Mouse (Mus musculus) olfactory bulb, adult 2 months (tissue): ENCODE results near the gene Sds.

Experiments
- CTCF ChIP-seq: fragments of 200-500 bp; IDR thresholded peaks from 2 replicates; pipeline ENCODE4 v1.5.1; 2012; ENCODE audit warnings: low read depth, mild to moderate bottlenecking, low read length, moderate library complexity; ENCODE audit not compliant: insufficient read depth
- POLR2A ChIP-seq: fragments of 200-500 bp; IDR thresholded peaks from 2 replicates; pipeline ENCODE4 v1.6.1; 2012; ENCODE audit warnings: mild to moderate bottlenecking, low read depth, low read length, moderate library complexity; ENCODE audit not compliant: insufficient read depth

DNA sequence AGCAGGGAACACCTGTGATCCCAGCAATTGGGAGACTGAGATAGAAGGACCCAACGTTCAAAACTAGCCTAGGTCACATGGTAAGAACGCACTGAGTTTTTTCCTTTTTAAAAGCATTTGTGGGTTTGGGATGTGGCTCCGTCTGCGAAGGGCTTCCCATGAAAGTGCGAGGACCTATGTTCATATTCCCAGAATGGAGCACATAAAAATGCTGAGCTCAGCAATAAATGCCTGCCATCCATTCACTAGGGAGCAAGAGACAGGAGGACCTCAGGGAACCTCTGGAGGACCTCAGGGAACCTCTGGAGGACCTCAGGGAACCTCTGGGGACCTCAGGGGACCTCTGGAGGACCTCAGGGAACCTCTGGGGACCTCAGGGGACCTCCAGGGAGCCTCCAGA lies 1.7 kb downstream of the Sds start:
- no peak for TF ChIP-seq CTCF
- no peak for TF ChIP-seq POLR2A
